Mouse (Mus musculus): Measurements from ENCODE around the gene Tceal8.
"Not testable (repeated sequence)": the region's sequence is repeated elsewhere in the genome, so short reads cannot be mapped to it uniquely, and the experiment has no call there.

Gene Tceal8

DNA sequence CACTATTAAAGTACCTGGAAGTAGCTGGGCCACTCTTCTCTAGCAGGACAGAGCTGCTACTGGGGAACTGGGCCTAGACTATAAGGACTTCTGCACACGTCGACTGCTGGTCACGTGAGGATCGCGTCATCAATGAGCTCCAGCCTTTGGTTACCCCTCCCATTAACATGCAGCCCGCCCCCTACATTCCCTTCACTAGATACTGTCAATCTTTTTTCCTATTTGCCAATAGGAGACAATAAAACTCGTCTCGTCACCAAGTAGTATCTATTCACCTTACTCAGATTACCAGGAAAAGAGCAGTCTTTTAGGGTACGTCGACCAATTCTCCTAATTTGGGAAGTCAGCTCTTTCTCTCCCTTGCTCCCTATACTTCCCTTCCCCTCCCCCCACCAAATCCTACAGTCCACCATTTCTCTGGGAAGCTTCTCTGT, at the start of gene Tceal8:
Gene Tceal8, minus strand, starts transcription at position 225 of the 434 bp plus-strand sequence.
- ATAC-seq (ENCODE audit: insufficient number of reproducible peaks, low FRiP score, low TSS enrichment) = peak; percentile 98

DNA sequence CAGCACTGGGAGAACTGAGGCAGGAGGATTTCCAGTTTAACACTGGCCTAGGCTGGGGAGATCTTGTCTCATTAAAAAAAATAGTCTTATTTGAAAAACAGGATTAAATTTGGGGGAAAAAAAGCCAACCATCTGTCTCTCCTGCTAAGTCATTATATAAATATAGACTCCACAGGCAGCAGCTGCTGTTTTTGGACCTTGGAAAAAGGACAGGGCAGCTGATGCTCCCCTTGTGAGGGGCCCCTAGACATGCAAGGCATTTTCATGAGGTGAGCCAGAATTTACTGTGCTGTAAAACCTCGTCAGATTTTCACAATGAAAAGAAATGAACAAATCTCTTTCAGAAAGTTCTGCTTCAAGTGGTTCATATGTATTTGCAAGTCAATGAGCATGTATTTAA, 44.2 kb upstream of the Tceal8 start:
- ATAC-seq (ENCODE audit: insufficient number of reproducible peaks, low FRiP score, low TSS enrichment) = no peak

DNA sequence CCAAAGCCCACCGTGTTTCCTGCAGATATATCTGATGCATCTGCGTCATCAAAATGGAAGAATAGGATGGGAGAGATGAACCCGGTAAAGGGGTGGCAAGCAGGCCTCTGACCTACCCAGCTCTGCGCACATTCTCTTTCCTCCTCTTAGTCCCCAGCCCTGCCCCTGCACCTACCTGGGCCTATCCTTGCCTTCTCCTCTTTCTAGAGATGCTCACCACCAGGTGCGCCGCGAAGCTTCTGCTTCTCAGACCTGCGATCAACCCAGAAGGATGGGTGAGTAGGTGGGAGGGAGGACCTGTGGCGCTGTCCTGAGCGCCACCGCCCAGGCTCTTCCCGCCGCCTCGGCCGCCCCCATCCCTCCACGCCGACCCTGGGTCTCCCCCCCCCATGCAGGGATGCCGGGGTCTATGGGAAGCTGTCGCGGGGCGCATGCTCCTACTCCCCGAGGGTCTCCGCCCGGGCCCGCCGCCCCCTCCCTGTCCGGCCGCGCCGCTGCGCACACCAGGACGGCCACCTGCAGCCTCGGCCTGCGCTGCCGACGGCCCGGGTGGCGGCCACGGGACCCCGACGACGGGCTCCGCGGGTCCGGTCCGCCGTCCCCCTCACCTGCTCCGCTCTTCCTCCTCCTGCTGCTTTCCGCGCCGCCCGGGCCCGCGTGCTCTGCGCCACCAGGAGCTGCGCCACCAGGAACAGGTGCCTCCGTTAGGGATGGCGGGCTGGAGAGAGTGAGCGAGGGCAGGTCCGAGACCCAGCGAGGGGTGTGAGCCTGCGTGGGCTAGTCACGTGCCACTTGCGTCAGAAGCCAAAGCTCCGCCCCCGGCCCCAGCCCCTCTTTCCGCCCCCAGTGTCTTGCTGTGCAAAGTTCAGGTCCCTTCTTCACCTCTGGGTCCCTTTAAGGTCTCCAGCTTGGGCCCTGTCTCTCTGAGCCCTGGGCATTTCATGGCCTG, 42.9 kb upstream of the Tceal8 start, which contains the start of the genes Tceal7 and Bex1:
Gene Tceal7, plus strand, starts transcription at position 51 of the 949 bp plus-strand sequence.
Gene Bex1, minus strand, starts transcription at position 785 of the 949 bp plus-strand sequence.
- peak; percentile 95 for ATAC-seq (ENCODE audit: insufficient number of reproducible peaks, low FRiP score, low TSS enrichment)

DNA sequence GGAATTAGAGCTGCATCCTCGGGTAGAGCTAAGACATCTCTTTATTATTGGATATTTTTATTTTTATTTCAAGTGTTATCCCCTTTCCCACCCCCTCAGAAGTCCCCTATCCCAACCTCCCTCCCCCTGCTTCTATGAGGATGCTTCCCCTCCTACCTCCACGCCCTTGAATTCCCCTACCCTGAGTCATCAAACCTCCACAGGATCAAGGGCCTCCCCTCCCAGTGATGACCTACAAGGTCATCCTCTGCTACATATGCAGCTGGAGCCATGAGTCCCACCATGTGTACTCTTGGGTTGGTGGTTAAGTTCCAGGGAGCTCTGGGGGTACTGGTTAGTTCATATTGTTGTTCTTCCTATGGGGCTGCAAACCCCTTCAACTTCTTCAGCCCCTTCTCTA, 41.3 kb upstream of the Tceal8 start:
- ATAC-seq (ENCODE audit: insufficient number of reproducible peaks, low FRiP score, low TSS enrichment) = no peak

DNA sequence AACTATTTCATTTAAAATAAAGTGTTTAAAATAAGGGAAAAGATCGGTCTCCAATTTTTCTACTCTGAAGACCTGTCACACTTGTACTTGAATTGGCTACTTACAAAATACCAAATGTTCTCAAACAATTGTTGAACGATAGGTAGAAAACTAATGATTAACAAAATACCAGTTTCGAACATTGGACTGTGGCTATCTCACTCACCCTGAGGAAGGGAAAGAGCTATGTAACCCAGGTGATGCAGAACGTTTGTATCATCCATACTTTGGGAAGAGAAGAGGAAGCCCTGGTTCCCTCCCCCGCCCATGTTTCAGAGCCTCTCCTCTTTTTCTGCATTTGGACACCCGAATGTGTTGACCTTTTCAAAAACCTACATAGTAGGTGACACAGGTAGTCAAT, 32.3 kb upstream of the Tceal8 start:
- ATAC-seq (ENCODE audit: insufficient number of reproducible peaks, low FRiP score, low TSS enrichment) = no peak

DNA sequence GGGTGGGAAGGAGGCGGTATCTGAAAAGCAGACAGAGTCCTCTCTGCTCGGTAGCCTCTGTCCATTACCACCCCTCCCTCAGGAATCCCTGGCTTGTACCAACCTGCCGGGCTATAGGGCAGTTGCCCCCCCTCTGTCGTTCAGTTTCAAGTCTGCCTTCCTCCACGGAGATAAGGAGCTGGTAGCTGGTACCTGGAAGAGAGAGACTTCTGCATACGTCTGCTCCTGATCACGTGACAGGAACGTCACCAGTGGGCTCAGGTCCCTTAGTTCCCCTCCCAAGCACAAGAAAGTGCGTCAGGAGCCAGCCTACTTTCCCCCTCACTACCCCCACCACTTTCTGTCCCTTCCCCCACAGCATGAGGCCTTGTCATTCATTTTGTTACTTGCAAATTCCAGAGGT, 31.5 kb upstream of the Tceal8 start, which contains the start of gene Tceal5:
Gene Tceal5, minus strand, starts transcription at position 213 of the 403 bp plus-strand sequence.
- peak; percentile 95 for ATAC-seq (ENCODE audit: insufficient number of reproducible peaks, low FRiP score, low TSS enrichment)

DNA sequence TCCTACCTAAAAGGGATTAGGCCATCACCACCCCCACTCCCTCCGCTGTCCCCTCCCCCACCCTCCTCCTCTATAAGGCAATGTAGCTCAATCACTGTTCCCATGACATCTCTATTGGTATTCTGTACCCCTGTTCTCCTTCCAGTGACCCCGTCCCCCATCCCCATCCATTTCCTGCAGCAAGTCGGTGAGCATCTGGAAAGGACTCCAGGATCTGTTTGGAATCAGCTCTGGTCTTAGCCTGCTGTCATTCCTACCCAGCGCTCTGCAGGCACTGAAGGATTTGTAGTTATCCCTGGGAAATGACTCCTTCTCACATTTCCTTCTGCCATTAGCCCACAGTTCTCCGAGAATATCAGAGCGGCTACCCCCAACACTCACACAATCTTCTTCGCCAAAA, 31.1 kb upstream of the Tceal8 start:
- no peak for ATAC-seq (ENCODE audit: insufficient number of reproducible peaks, low FRiP score, low TSS enrichment)

DNA sequence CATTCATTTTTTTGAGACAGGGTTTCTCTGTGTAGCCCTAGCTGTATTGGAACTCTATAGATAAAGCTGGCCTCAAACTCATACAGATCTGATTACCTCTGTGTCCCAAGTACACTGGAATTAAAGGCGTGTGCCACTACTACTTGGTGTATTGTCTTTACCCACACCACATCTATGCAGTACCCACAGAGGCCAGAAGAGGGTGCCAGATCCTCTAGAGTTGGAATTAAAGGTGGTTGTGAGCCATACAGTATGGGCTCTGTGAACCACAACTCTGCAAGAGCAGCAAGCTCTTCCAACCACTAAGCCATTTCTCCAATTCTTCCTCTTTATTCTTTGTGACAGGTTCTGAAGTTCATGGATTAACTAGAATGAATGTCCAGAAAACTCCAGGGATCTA, 24.7 kb upstream of the Tceal8 start:
- no peak for ATAC-seq (ENCODE audit: insufficient number of reproducible peaks, low FRiP score, low TSS enrichment)

DNA sequence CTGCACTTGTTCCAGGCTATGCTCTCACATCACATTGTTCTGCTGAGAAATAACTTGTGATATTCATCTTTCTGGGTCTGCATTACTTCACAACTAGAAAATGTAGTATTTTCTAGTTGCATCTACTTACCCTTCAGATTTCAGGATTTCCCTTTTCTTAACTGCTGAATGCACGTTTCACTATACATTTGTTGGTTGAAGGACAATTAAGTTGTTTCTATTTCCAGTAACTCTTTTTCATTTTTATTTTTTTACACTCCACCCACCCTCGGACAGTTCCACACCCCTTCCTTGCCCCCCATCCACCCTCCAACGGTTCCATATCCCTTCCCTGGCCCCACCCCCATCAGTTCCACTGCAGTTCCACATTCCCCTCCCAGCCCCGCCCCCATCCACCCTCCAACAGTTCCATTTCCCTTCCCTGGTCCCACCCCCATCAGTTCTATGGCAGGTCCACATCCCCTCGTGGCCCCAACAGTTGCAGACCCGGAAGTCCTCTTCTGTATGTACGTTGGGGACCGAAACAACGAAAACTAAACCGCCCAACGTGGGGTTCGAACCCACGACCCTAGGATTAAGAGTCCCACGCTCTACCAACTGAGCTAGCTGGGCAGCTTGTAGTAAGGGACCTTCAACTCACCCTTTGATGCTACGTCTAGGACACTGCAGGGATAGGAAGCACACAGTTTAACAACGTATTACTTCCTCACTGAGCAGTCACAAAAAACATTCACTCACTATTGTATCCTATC, 23.2 kb upstream of the Tceal8 start:
- no peak for ATAC-seq (ENCODE audit: insufficient number of reproducible peaks, low FRiP score, low TSS enrichment)

DNA sequence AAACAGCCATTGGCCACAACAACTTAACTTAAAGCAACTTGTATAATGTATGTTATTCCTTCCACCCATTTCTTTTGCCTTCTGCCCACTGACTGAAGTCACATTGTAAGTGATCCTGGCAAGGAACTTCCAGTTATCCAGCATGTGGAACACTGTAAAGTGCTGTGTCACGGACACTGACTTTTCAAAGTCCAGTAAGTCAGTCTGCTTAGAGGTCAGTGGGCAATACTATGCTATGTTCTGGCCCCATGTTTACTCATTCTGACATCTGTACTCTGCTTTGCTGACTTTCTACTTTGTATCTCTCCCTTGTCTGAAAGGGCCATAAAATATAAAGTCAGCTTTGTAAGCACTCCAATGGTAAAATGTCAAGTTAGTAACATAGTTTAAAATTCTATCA, 11.0 kb upstream of the Tceal8 start:
- no peak for ATAC-seq (ENCODE audit: insufficient number of reproducible peaks, low FRiP score, low TSS enrichment)

DNA sequence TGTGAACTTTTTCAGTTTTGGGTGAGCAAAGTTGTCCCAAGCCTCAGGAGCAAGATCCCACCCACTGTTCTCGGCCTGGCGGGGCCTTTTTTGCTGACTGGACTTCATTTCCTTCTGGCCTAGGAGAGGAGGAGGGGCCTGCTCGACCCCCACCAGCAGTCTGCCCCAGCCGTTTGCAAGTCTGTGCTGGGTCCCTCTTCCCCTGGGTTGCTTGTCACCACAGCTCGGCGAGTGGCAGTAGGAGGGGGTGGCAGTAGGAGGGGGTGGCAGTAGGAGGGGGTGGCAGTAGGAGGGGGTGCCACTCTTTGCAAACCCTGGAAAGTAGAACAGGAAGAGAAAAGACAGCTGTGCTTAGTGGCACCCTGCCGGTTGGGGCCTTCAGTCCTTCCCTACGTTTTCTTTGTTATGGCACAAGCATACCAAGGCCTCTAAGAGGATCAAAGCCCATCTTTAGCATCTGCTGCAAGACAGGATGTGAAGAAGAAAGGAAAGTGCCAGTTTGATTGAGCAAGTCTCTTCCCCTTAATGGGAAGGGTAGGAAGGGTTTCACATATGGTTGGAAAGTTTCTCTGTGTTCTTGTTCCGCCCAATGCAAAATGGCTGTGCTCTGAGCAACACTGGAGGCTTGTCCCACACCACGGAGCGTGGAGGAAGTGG, 8.9 kb upstream of the Tceal8 start:
- ATAC-seq (ENCODE audit: insufficient number of reproducible peaks, low FRiP score, low TSS enrichment) = no peak

DNA sequence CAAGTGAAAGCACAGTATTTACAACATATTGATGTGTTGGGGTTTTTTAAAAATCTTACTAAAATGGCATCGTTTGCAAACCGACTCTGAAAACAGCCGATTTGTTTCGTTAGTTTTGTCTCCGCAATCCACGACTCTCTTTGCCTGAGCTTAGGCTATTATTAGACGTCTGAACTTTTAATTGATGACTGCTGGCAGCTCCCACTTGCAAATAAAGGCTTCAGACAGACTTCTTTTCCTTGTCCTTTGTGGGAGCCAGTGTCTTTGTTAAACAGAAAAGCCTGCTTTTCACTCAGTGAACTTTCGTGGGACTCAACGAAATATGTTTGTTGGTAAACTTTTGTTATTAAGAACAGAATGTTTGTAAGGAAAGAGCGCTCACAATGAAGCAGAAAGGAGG, 644 bp upstream of the Tceal8 start:
- no peak for ATAC-seq (ENCODE audit: insufficient number of reproducible peaks, low FRiP score, low TSS enrichment)

DNA sequence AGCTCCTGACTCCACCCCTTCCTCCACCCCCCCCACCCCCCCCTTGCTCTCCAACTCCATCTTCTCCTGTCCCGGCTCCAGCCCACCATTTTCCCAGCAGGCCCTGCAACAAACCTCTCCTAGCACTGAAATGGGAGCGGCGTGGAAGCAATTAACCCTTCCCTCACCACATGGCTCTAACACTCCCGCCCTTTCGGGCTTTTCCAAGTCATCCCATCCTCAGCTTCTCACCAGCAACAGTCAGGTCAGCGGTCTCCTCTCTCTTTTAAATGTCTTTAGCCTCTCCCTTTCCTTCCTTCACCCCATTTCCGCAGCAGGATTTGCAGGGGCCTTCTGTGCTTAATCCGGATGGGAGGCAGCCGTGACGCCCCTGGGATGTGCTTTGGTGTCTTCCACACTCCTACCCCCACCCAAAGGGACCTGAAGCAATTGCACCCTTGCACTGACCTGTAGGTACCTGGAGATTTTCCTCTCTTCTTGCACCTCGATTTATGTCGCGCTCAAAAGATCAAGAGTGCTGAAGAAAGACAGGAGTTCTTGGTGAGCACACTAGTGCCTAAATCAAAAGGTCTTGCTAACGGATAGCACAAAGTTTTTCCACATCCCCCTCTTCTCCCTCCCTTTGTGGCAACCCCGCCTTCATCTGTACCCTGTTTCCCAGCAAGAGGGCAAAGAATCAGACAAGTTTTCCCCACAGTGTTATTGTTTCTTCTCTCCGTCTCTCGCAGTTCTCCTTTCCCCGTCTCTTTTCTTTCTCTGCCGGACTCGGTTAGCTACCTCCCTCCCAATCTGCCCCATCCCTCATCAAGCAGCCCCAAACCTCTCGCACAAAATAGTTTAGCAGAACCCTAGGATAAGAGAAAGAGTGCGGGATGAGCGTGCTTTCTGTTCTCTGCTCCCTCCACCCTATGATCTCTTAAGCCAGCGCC, 689 bp downstream of the Tceal8 start:
- ATAC-seq (ENCODE audit: insufficient number of reproducible peaks, low FRiP score, low TSS enrichment) = peak; percentile 67

DNA sequence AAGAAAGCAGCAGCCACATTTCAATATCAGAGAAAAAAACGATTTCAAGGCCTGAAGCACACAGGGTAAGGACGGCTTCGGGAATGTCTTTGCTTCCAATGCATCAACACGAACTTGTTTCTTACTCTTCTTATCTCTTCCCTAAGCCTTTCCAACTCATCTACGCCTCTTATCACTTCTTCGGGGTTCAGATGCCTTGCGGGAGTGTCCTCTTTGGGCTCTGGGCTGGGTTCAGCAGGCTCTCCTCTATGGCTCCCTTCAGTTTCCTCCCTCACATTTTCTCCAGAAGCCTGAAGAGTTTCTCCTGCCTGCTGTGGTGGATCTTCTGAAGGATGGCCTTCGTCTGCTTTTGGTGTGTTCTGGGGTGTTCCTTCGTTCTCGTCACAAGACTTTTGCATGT, 1.5 kb downstream of the Tceal8 start:
- no peak for ATAC-seq (ENCODE audit: insufficient number of reproducible peaks, low FRiP score, low TSS enrichment)

DNA sequence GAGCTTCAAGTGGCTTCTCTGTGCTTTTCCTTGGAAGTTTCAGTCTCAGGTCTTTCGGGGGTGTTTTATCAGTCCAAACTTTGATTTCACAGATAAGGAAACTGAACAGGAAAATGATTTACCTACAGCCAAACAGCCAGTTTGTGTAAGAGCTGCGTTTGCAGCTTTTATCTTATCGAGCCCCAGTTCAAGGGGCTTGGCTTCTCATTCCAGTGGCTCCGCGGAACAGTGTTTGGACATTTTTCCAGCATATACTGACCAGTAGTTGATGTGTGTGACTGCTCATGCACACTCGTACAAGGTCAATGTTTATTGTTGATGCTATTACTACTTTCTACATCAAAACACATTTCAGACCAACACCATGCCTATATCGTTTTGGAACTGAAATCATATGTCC, 27.9 kb downstream of the Tceal8 start:
- no peak for ATAC-seq (ENCODE audit: insufficient number of reproducible peaks, low FRiP score, low TSS enrichment)

DNA sequence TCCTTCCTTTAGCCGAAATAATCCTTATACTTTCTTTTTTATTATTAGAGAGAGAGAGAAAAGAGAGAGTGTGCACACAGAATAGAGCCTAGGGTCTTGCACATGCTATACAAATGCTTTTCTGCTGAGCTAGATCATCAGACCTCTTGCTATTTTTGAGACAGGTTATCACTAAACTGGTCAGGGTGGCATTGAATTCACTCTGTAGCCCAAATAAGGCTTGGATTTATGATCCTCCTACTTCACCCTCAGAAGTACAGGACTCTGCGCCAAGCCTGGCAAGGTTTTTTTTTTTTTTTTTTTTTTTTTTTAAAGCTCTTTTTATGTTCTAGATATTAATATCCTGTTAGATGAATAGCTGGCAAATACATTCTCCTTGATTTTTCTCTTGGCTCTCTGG, 28.4 kb downstream of the Tceal8 start:
- no peak for ATAC-seq (ENCODE audit: insufficient number of reproducible peaks, low FRiP score, low TSS enrichment)

DNA sequence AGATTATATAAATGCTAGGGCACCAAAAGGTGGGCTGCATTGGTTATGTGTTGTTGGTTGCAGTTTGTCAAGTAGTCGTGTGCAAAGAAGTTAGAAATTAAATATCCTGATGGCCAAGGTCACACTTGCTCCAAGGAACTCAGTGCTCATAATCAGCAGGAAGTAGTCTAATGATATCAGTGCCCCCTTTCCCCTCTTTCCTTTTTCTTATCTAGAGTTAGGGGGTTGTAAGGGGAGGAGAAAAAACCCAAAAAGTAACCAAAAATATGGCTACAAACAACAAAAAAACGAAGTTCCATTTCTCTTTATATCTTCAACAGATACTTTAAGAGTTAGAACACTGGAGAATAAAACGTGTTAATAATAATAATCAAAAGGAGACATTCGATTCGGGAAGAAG, 30.8 kb downstream of the Tceal8 start:
- no peak for ATAC-seq (ENCODE audit: insufficient number of reproducible peaks, low FRiP score, low TSS enrichment)

DNA sequence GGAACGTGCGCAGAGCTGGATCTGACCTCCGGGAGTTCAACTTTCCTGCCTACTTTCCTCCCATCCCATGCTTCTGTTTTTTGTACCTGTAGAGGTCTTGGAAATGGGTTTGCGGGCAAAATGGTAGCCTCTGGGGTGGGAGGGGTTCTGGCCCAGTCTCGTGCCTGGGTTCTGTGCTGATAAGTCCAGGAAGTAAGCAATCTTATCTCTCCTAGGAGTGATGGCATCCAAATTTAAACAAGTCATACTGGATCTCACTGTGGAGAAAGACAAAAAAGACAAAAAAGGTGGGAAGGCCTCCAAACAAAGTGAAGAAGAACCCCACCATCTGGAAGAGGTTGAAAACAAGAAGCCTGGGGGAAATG, 32.5 kb downstream of the Tceal8 start:
- ATAC-seq (ENCODE audit: insufficient number of reproducible peaks, low FRiP score, low TSS enrichment) = not testable (repeated sequence)

DNA sequence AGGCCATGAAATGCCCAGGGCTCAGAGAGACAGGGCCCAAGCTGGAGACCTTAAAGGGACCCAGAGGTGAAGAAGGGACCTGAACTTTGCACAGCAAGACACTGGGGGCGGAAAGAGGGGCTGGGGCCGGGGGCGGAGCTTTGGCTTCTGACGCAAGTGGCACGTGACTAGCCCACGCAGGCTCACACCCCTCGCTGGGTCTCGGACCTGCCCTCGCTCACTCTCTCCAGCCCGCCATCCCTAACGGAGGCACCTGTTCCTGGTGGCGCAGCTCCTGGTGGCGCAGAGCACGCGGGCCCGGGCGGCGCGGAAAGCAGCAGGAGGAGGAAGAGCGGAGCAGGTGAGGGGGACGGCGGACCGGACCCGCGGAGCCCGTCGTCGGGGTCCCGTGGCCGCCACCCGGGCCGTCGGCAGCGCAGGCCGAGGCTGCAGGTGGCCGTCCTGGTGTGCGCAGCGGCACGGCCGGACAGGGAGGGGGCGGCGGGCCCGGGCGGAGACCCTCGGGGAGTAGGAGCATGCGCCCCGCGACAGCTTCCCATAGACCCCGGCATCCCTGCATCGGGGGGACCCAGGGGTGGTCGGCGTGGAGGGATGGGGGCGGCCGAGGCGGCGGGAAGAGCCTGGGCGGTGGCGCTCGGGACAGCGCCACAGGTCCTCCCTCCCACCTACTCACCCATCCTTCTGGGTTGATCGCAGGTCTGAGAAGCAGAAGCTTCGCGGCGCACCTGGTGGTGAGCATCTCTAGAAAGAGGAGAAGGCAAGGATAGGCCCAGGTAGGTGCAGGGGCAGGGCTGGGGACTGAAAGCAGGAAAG, 33.1 kb downstream of the Tceal8 start, which contains the start of gene Bex4:
Gene Bex4, plus strand, starts transcription at position 170 of the 813 bp plus-strand sequence.
- peak; percentile 97 for ATAC-seq (ENCODE audit: insufficient number of reproducible peaks, low FRiP score, low TSS enrichment)

All from cerebellum, adult (tissue).